Mouse (Mus musculus) forebrain, embryonic 11.5 days (tissue): Measurements from ENCODE around the gene Olfr455. TPM values are rescaled to one million over a fixed set of nuclear protein-coding genes. Genes with fewer than 3 reads are reported as not detected.
A peak's percentile ranks its signal among the peaks of the same experiment; 100 is the strongest.

Experiments
- ATAC-seq: fragments of 200-750 bp; cut with Nextera tagmentation; replicated peaks from 2 replicates; pipeline ENCODE4 v1.8.0; 2017; ENCODE audit warnings: moderate TSS enrichment; ENCODE audit not compliant: low FRiP score
- DNase-seq: peaks from one replicate; pipeline ENCODE4 v3.0.0-alpha.2; 2017; ENCODE audit warnings: low spot score
- H3K27ac ChIP-seq: fragments of 300-500 bp; sonication (generic); 2 replicates; pipeline ENCODE4 v1.5.1; 2014; ENCODE audit warnings: low read depth, low read length
- H3K27me3 ChIP-seq: fragments of 300-500 bp; sonication (generic); 2 replicates; pipeline ENCODE4 v1.6.1; 2014; ENCODE audit warnings: mild to moderate bottlenecking, low read length, mixed read lengths; ENCODE audit not compliant: control insufficient read depth, insufficient read depth
- H3K36me3 ChIP-seq: fragments of 300-500 bp; sonication (generic); 2 replicates; pipeline ENCODE4 v1.6.1; 2014; ENCODE audit warnings: mild to moderate bottlenecking, low read length, moderate library complexity, mixed read lengths; ENCODE audit not compliant: control insufficient read depth, insufficient read depth
- H3K4me1 ChIP-seq: fragments of 300-500 bp; sonication (generic); replicated peaks from 2 replicates; pipeline ENCODE4 v1.6.1; 2014; ENCODE audit warnings: low read length, mixed read lengths; ENCODE audit not compliant: control insufficient read depth, insufficient read depth
- H3K4me2 ChIP-seq: fragments of 300-500 bp; sonication (generic); 2 replicates; pipeline ENCODE4 v1.6.1; 2014; ENCODE audit warnings: low read depth, mild to moderate bottlenecking, low read length, moderate library complexity, mixed read lengths; ENCODE audit not compliant: severe bottlenecking
- H3K4me3 ChIP-seq: fragments of 300-500 bp; sonication (generic); 2 replicates; pipeline ENCODE4 v1.5.1; 2014; ENCODE audit warnings: low read depth, low read length
- H3K9ac ChIP-seq: fragments of 300-500 bp; sonication (generic); 2 replicates; pipeline ENCODE4 v1.6.1; 2014; ENCODE audit warnings: low read length
- H3K9me3 ChIP-seq: fragments of 300-500 bp; sonication (generic); 2 replicates; pipeline ENCODE4 v1.6.1; 2016; ENCODE audit warnings: low read length, mixed read lengths; ENCODE audit not compliant: control insufficient read depth
- WGBS: fragments of 180-500 bp; shearing (Covaris S2); extraction: QIAGEN DNeasy Blood & Tissue Kit; methylation state at CpG from one replicate; pipeline ENCODE4 v1.1.7; 2014; 5-methylcytosine and 5-hydroxymethylcytosine counted together
- polyA plus RNA-seq: library from polyadenylated mRNA; unstranded; fragments of >200 nt; fragmentation: Nextera tagmentation; extraction: Ambion mirVana; gene quantifications from 2 replicates; pipeline ENCODE4 v1.2.1, GENCODE M21; 2014

Olfr455 gene
- polyA plus RNA-seq: not detected in 2 replicates

- DNase-seq (no peak), ATAC-seq (no peak)
- WGBS: 90% methylated on average over 4 of the region's 4 CpGs
- H3K4me2 ChIP-seq: no peak within 1 kb of the TSS
- H3K27me3 ChIP-seq: no peaks in the 10 kb centered on the region
- no peaks in the 10 kb centered on the region for H3K4me1 ChIP-seq
- no peaks in the 10 kb centered on the region for H3K36me3 ChIP-seq
- H3K4me3 ChIP-seq: no peak within 1 kb of the TSS
- H3K9me3 ChIP-seq: no peaks in the 10 kb centered on the region
- no peak within 1 kb of the TSS for H3K27ac ChIP-seq
- no peak within 1 kb of the TSS for H3K9ac ChIP-seq
These were observed at the start of gene Olfr455 for GRCm38 (mm10) chr6:42547461-42547860. TSS of gene Olfr455 (minus strand) at chr6:42547587.

- no peak overlapping the region for H3K9ac ChIP-seq
- no peaks in the 10 kb centered on the region for H3K4me1 ChIP-seq
- DNase-seq (no peak), ATAC-seq (no peak)
- 73% methylated on average over 17 of the region's 17 CpGs for WGBS
- no peak overlapping the region for H3K4me2 ChIP-seq
- no peaks in the 10 kb centered on the region for H3K9me3 ChIP-seq
- no peak overlapping the region for H3K27ac ChIP-seq
- H3K36me3 ChIP-seq: no peaks in the 10 kb centered on the region
- no peak overlapping the region for H3K4me3 ChIP-seq
- no peaks in the 10 kb centered on the region for H3K27me3 ChIP-seq
These were observed 45.9 kb upstream of the Olfr455 start for GRCm38 (mm10) chr6:42593138-42593882.

DNA sequence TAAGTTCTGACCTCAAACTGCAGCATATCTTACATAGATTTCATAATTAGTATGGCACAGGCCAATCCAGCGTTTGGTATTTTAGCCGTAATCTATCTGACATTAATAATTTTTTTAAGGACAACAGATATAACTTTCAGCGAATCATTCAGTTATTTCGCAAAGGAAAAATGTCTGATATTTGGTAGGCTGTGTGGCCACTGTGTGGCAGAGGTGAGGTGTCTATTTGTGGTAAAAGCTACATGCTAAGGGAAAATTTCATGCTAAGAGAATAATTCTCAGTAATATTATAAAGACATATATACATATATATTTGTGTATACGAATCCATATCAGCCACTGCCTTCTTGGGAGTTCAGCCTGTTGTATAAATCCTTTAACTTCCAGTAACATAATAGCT, 39.2 kb upstream of the Olfr455 start:
- Histone ChIP-seq H3K4me3 (no peak overlapping the region), H3K9me3 (no peaks in the 10 kb centered on the region), H3K27me3 (no peaks in the 10 kb centered on the region), H3K4me2 (no peak overlapping the region), H3K36me3 (no peaks in the 10 kb centered on the region), H3K4me1 (no peaks in the 10 kb centered on the region), H3K27ac (no peak overlapping the region), H3K9ac (no peak overlapping the region)
- no peak for DNase-seq
- WGBS: 84% methylated on average over 5 of the region's 5 CpGs
- no peak for ATAC-seq

DNA sequence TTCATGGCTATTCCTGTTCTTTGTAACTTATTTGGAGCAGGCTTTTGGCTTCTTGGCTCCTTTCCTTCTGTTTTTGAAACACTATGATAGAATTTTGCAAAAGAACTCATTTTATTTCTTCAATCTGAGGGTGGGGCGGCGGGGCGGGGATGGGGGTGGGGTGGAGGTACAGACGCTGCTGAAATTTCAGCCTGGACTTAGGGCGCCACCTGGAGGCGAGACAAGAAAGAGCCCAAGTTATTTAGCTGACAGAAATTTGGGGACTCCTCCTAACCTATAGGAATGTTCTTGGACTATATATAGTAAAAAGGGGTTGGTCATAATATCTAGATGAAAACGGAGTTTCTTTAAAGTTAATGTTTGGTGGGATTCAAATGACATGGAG, 36.1 kb upstream of the Olfr455 start:
- no peaks in the 10 kb centered on the region for H3K9me3 ChIP-seq
- DNase-seq (peak; percentile 76), ATAC-seq (peak; percentile 44; the same call in 1 of the 2 replicates)
- H3K4me2 ChIP-seq: no peak overlapping the region
- H3K4me3 ChIP-seq: no peak overlapping the region
- no peaks in the 10 kb centered on the region for H3K27me3 ChIP-seq
- H3K27ac ChIP-seq: no peak overlapping the region
- H3K9ac ChIP-seq: no peak overlapping the region
- 0% methylated on average over 7 of the region's 7 CpGs for WGBS
- no peaks in the 10 kb centered on the region for H3K36me3 ChIP-seq
- H3K4me1 ChIP-seq: no peaks in the 10 kb centered on the region

DNA sequence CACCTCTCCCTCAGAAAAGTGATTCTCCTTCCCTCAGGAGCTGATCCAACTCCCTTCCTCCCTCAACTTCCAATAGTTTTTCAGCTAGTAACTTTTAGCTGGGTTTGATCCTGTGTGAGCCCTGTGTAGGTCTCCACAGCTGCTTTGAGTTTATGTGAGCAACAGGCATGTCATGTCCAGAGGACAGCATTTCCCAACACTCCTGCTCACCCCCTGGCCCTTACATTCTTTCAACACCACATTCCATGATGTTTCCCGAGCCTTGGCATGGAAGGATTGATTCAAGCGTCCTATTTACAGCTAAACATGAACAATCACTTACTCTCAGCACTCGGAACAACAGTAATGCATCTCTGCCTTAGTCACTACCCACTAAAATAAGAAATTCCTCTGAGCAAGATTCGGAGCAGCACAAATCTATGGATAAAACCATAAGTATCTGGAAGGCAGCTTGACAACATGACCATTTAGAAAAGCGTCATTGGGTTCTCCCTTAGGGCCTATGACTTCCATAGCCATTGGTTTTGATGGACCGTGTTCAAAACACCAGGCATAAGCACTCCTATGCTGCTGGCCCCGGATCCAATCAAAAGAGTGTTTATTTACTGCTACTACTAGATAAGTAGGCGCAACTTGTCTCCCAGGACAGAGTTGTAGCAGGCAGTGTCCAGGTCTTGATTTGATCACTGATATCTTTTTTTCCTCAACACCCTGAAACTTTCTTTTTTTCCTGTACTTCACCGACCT, 35.5 kb upstream of the Olfr455 start:
- H3K36me3 ChIP-seq: no peaks in the 10 kb centered on the region
- H3K4me2 ChIP-seq: no peak overlapping the region
- no peak for DNase-seq
- 66% methylated on average over 9 of the region's 9 CpGs for WGBS
- no peaks in the 10 kb centered on the region for H3K4me1 ChIP-seq
- no peak overlapping the region for H3K9ac ChIP-seq
- no peak for ATAC-seq
- no peak overlapping the region for H3K27ac ChIP-seq
- H3K9me3 ChIP-seq: no peaks in the 10 kb centered on the region
- H3K27me3 ChIP-seq: no peaks in the 10 kb centered on the region
- no peak overlapping the region for H3K4me3 ChIP-seq

DNA sequence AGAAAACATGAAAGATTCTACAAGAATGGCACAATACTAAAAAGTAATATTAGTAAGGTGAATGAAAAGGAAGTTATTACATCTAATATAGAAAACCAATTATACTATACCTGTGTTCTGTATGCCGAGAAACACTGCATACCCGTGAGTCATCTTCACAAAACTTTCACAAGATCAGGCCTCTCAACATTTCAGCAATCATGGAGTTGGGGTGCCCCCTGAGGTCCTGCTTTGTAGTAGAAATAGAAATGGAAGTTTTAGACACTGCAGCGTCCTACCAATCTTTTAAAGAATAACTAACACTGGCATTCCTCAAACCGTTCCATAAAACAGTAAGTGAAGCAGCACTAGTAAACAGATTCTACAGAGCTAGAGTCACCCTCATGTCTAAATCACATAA, 31.3 kb upstream of the Olfr455 start:
- Histone ChIP-seq H3K4me2 (no peak overlapping the region), H3K27ac (no peak overlapping the region), H3K4me3 (no peak overlapping the region), H3K36me3 (no peaks in the 10 kb centered on the region), H3K27me3 (no peaks in the 10 kb centered on the region), H3K9ac (no peak overlapping the region), H3K4me1 (no peaks in the 10 kb centered on the region), H3K9me3 (no peaks in the 10 kb centered on the region)
- DNase-seq (no peak), ATAC-seq (no peak)
- WGBS: 89% methylated on average over 4 of the region's 4 CpGs

DNA sequence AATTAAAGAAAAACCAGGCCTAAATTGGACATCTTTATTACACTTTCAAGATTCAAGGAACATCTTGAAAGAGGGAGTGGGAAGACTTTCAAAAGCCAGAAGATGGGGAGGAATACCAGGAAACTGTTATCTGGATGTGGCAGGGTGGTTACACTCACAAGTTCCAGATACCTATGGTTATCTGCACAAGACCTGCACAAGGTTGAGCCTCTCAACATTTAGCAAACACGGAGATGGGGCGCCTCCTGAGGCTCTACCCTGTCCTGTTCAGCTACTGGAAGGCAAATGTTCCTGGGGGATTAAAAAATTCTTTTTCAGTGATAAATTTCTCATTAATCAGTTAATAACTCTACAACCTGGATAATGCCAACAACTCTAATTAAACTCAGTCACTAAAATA, 30.0 kb upstream of the Olfr455 start:
- no peak for DNase-seq
- H3K27me3 ChIP-seq: no peaks in the 10 kb centered on the region
- H3K4me1 ChIP-seq: no peaks in the 10 kb centered on the region
- ATAC-seq: no peak
- H3K4me2 ChIP-seq: no peak overlapping the region
- 97% methylated on average over 2 of the region's 2 CpGs for WGBS
- H3K9ac ChIP-seq: no peak overlapping the region
- H3K4me3 ChIP-seq: no peak overlapping the region
- no peaks in the 10 kb centered on the region for H3K9me3 ChIP-seq
- H3K36me3 ChIP-seq: no peaks in the 10 kb centered on the region
- no peak overlapping the region for H3K27ac ChIP-seq

GRCm38 (mm10) chr6:42568205-42568604, 20.8 kb upstream of the Olfr455 start:
- H3K36me3 ChIP-seq: no peaks in the 10 kb centered on the region
- no peaks in the 10 kb centered on the region for H3K9me3 ChIP-seq
- no peak overlapping the region for H3K9ac ChIP-seq
- H3K27me3 ChIP-seq: no peaks in the 10 kb centered on the region
- no peak overlapping the region for H3K27ac ChIP-seq
- H3K4me3 ChIP-seq: no peak overlapping the region
- DNase-seq: no peak
- H3K4me2 ChIP-seq: no peak overlapping the region
- H3K4me1 ChIP-seq: no peaks in the 10 kb centered on the region
- 73% methylated on average over 2 of the region's 2 CpGs for WGBS
- ATAC-seq: no peak
